In the genomic region with DNA sequence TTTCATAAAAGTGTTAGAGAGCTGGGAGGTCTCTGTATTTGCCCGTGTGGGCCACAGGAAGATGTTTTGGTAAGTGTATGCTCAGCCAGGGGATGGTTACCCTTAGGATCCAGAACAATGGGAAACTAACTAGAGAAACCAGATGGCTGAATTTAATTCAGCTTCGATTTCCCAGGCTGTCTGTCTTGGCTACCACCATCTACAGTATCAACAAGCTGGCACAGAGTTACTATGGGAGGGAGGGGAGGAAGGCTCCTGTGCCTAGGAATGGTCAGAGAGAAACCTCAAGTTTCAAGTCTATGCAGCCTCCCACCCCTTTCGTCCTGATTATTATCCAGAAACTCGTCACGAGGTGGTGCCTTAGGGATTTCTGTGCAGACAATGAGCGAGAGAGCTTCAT, we compare ENCODE assay signal across 19 mouse cellular contexts. TPM values are rescaled to one million over a fixed set of nuclear protein-coding genes. Genes with fewer than 3 reads are reported as not detected.
A peak's percentile ranks its signal among the peaks of the same experiment; 100 is the strongest.
DNase-seq lines count a peak whose midpoint lies in the region; ATAC-seq and TF ChIP-seq lines count a peak whose summit lies in the region.
"Had no signal": no experiment of that assay in that cellular context is flagged by ENCODE, and none has a peak within 500 bp of the region (broad histone marks: within the 10 kb centered on the region; RNA-seq: fewer than 3 reads in every experiment).

No protein-coding gene starts in this region.

- peak; percentile 67; the same call in 1 of the 2 replicates for ATAC-seq in forebrain, embryonic 14.5 days
- ATAC-seq in forebrain, embryonic 12.5 days (ENCODE audit: low FRiP score): no peak
- peak; percentile 85 for ATAC-seq in forebrain, embryonic 16.5 days
- ATAC-seq: inflammation-experienced regulatory T-cells, adult 6 months had no signal

- no peaks in the 10 kb centered on the region for H3K36me3 ChIP-seq in forebrain, embryonic 14.5 days (ENCODE audit: control insufficient read depth, insufficient read depth, low read length)
- no peaks in the 10 kb centered on the region for H3K36me3 ChIP-seq in forebrain, embryonic 12.5 days (replicated peaks)
- no peaks in the 10 kb centered on the region for H3K36me3 ChIP-seq in forebrain, embryonic 16.5 days (ENCODE audit: control insufficient read depth, insufficient read depth)
- H3K36me3 ChIP-seq: embryonic facial prominence, embryonic 10.5 days; heart, embryonic 15.5 days; hindbrain, embryonic 15.5 days had no signal

- H3K9ac ChIP-seq in forebrain, embryonic 14.5 days (ENCODE audit: low read length): no peak overlapping the region
- H3K9ac ChIP-seq in forebrain, embryonic 12.5 days: no peak overlapping the region
- no peak overlapping the region for H3K9ac ChIP-seq in forebrain, embryonic 16.5 days (replicated peaks; ENCODE audit: low read depth, low read length)
- H3K9ac ChIP-seq: heart, embryonic 15.5 days; hindbrain, embryonic 15.5 days had no signal

- H3K27ac ChIP-seq in forebrain, embryonic 14.5 days (ENCODE audit: low read depth, low read length): no peak overlapping the region
- H3K27ac ChIP-seq in forebrain, embryonic 12.5 days: no peak overlapping the region
- no peak overlapping the region for H3K27ac ChIP-seq in forebrain, embryonic 16.5 days (ENCODE audit: low read length)
- H3K27ac ChIP-seq: embryonic facial prominence, embryonic 10.5 days; heart, adult 2 months; heart, embryonic 15.5 days; hindbrain, embryonic 15.5 days had no signal

- WGBS in forebrain, embryonic 14.5 days: 68% methylated on average over 6 of the region's 6 CpGs
- WGBS in forebrain, embryonic 12.5 days: 79% methylated on average over 6 of the region's 6 CpGs
- 62% methylated on average over 6 of the region's 6 CpGs for WGBS in forebrain, embryonic 16.5 days

- no peak overlapping the region for H3K4me3 ChIP-seq in forebrain, embryonic 14.5 days (ENCODE audit: low read depth, low read length)
- no peak overlapping the region for H3K4me3 ChIP-seq in forebrain, embryonic 12.5 days (replicated peaks)
- H3K4me3 ChIP-seq in forebrain, embryonic 16.5 days (replicated peaks; ENCODE audit: low read length): no peak overlapping the region
- H3K4me3 ChIP-seq: embryonic facial prominence, embryonic 10.5 days; heart, adult 2 months; heart, embryonic 15.5 days; hindbrain, embryonic 15.5 days had no signal

- DNase-seq in forebrain, embryonic 14.5 days (ENCODE audit: low spot score): peak; percentile 46
- peak; percentile 8 for DNase-seq in layer of hippocampus, adult 9-11 months
- no peak for DNase-seq in layer of hippocampus, adult 9-10 months (ENCODE audit: low spot score)
- DNase-seq in brain, embryonic 14.5 days (ENCODE audit: low read depth): peak; percentile 44
- DNase-seq in thymus, postnatal 25 days: no peak
- DNase-seq: adrenal gland, adult 2 months; adrenal gland, postnatal 25 days; cerebellum, adult 11-12 months; cerebellum, adult 9-10 months; gastrocnemius, postnatal 14 days; heart, adult 2 months; kidney, adult 18-20 months had no signal

- no peak overlapping the region for H3K4me2 ChIP-seq in forebrain, embryonic 14.5 days (ENCODE audit: low read length)
- no peak overlapping the region for H3K4me2 ChIP-seq in forebrain, embryonic 12.5 days
- no peak overlapping the region for H3K4me2 ChIP-seq in forebrain, embryonic 16.5 days (ENCODE audit: low read length)
- H3K4me2 ChIP-seq: heart, embryonic 11.5 days; heart, embryonic 15.5 days; hindbrain, embryonic 15.5 days had no signal

- no peaks in the 10 kb centered on the region for H3K27me3 ChIP-seq in forebrain, embryonic 14.5 days (replicated peaks; ENCODE audit: control insufficient read depth, insufficient read depth, low read length)
- no peaks in the 10 kb centered on the region for H3K27me3 ChIP-seq in forebrain, embryonic 12.5 days
- no peaks in the 10 kb centered on the region for H3K27me3 ChIP-seq in forebrain, embryonic 16.5 days (replicated peaks; ENCODE audit: control insufficient read depth, insufficient read depth, low read length)
- H3K27me3 ChIP-seq: heart, embryonic 15.5 days; hindbrain, embryonic 15.5 days had no signal

- no peaks in the 10 kb centered on the region for H3K9me3 ChIP-seq in forebrain, embryonic 14.5 days (replicated peaks; ENCODE audit: control insufficient read depth, low read length)
- H3K9me3 ChIP-seq in forebrain, embryonic 12.5 days: no peaks in the 10 kb centered on the region
- H3K9me3 ChIP-seq in forebrain, embryonic 16.5 days (ENCODE audit: control insufficient read depth, low read length): no peaks in the 10 kb centered on the region
- H3K9me3 ChIP-seq: embryonic facial prominence, embryonic 10.5 days; heart, embryonic 15.5 days; hindbrain, embryonic 15.5 days had no signal

- TF ChIP-seq POLR2A in brain, embryonic 14.5 days (IDR thresholded peaks at IDR 0.05; ENCODE audit: borderline replicate concordance, extremely low read depth, insufficient read depth, insufficient read length, poor library complexity, severe bottlenecking): no peak

- TF ChIP-seq CTCF in brain, embryonic 14.5 days (IDR thresholded peaks at IDR 0.05; ENCODE audit: borderline replicate concordance, extremely low read depth, insufficient read depth, insufficient read length): no peak

- H3K4me1 ChIP-seq in forebrain, embryonic 14.5 days (ENCODE audit: control insufficient read depth, insufficient read depth, low read length): 0 out of 2 replicates have a peak, but pooled peaks cover 3% of the 10 kb centered on the region
- no peaks in the 10 kb centered on the region for H3K4me1 ChIP-seq in forebrain, embryonic 12.5 days
- 0 out of 2 replicates have a peak, but pooled peaks cover 10% of the 10 kb centered on the region for H3K4me1 ChIP-seq in forebrain, embryonic 16.5 days (replicated peaks; ENCODE audit: control insufficient read depth, insufficient read depth, low read length)
- H3K4me1 ChIP-seq: heart, embryonic 15.5 days; hindbrain, embryonic 15.5 days had no signal

RNA-seq across cellular contexts. Expression of gene Abcd3, which starts 55.6 kb away (rescaled TPM):
- 63.8 and 73.1 TPM in 2 replicates for polyA plus RNA-seq in forebrain, embryonic 14.5 days (2014; fragmentation: Nextera tagmentation; extraction: Ambion mirVana)
- polyA plus RNA-seq in forebrain, embryonic 12.5 days (2016; fragmentation: Nextera tagmentation; extraction: Ambion mirVana): 65.4 and 69.9 TPM in 2 replicates
- polyA plus RNA-seq in brain, embryonic 14.5 days (2012; rRNA removed): 13.3 and 30.5 TPM in 2 replicates
- 72.8 and 75.1 TPM in 2 replicates for polyA plus RNA-seq in forebrain, embryonic 16.5 days (2015; fragmentation: Nextera tagmentation; extraction: Ambion mirVana)

Comparison
In these comparisons a context has a peak if more than half of its experiments do, and no peak if none do; other contexts are left out.
1. DNase-seq: peak in forebrain, embryonic 14.5 days (single experiment), layer of hippocampus, adult 9-11 months (single experiment) and brain, embryonic 14.5 days (single experiment); none in layer of hippocampus, adult 9-10 months (single experiment) and thymus, postnatal 25 days (single experiment).